Mouse (Mus musculus) erythroblast, embryonic 14.5 days (primary cell): ENCODE measurements around the gene Galnt15. TPM values are rescaled to one million over a fixed set of nuclear protein-coding genes. Genes with fewer than 3 reads are reported as not detected.

ENCODE experiments used
- H3K27me3 ChIP-seq: 2 replicates; pipeline ENCODE4 v1.6.1; 2012; ENCODE audit warnings: inconsistent platforms; ENCODE audit not compliant: control insufficient read depth
- H3K36me3 ChIP-seq: 2 replicates; pipeline ENCODE4 v1.6.1; 2012; ENCODE audit warnings: mild to moderate bottlenecking, inconsistent platforms; ENCODE audit not compliant: control insufficient read depth
- H3K4me1 ChIP-seq: 2 replicates; pipeline ENCODE4 v1.6.1; 2012; ENCODE audit warnings: inconsistent platforms; ENCODE audit not compliant: control insufficient read depth
- H3K4me3 ChIP-seq: replicated peaks from 2 replicates; pipeline ENCODE3; 2012; ENCODE audit warnings: moderate library complexity, mild to moderate bottlenecking, inconsistent platforms
- H3K9me3 ChIP-seq: 2 replicates; pipeline ENCODE4 v1.6.1; 2012; ENCODE audit warnings: low read length, inconsistent platforms, mixed read lengths; ENCODE audit not compliant: control insufficient read depth
- GATA1 ChIP-seq: IDR thresholded peaks from 2 replicates; pipeline ENCODE4 v1.6.1; 2012; ENCODE audit warnings: low read length, inconsistent platforms, mixed read lengths
- TAL1 ChIP-seq: IDR thresholded peaks from 3 replicates; pipeline ENCODE4 v1.6.1; 2012; ENCODE audit warnings: low read length, inconsistent platforms, mixed read lengths
- polyA plus RNA-seq: library from polyadenylated mRNA; stranded (reverse); fragments of >175 nt; gene quantifications from 2 replicates; pipeline ENCODE4 v1.2.3, GENCODE M21; 2012

The Galnt15 gene
- polyA plus RNA-seq, 1 experiment = not detected

- Histone ChIP-seq H3K4me1 (peaks cover 24% of the 10 kb centered on the region), H3K9me3 (no peaks in the 10 kb centered on the region), H3K4me3 (no peak overlapping the region), H3K36me3 (peaks cover 66% of the 10 kb centered on the region), H3K27me3 (no peaks in the 10 kb centered on the region)
- TF ChIP-seq TAL1 = no peak
- no peak for TF ChIP-seq GATA1
Measured at GRCm38 (mm10) chr14:32091124-32091523, 62.3 kb downstream of the Galnt15 start.

- Histone ChIP-seq H3K9me3 (no peaks in the 10 kb centered on the region), H3K36me3 (peaks cover 72% of the 10 kb centered on the region), H3K4me1 (peaks cover 20% of the 10 kb centered on the region), H3K27me3 (no peaks in the 10 kb centered on the region), H3K4me3 (no peak overlapping the region)
- TF ChIP-seq TAL1 = no peak
- TF ChIP-seq GATA1 = no peak
Measured at GRCm38 (mm10) chr14:32091704-32092103, 62.9 kb downstream of the Galnt15 start.

- peaks cover 85% of the 10 kb centered on the region for H3K36me3 ChIP-seq
- no peak overlapping the region for H3K4me3 ChIP-seq
- TF ChIP-seq GATA1 = no peak
- no peak for TF ChIP-seq TAL1
- H3K27me3 ChIP-seq = no peaks in the 10 kb centered on the region
- H3K4me1 ChIP-seq = peaks cover 10% of the 10 kb centered on the region
- no peaks in the 10 kb centered on the region for H3K9me3 ChIP-seq
Measured at GRCm38 (mm10) chr14:32093018-32093417, 64.2 kb downstream of the Galnt15 start.

GRCm38 (mm10) chr14:32093500-32094117 is 64.8 kb downstream of the Galnt15 start:
- Histone ChIP-seq H3K4me3 (no peak overlapping the region), H3K36me3 (peaks cover 89% of the 10 kb centered on the region), H3K4me1 (peaks cover 7% of the 10 kb centered on the region), H3K27me3 (no peaks in the 10 kb centered on the region), H3K9me3 (no peaks in the 10 kb centered on the region)
- TF ChIP-seq GATA1 = no peak
- no peak for TF ChIP-seq TAL1

GRCm38 (mm10) chr14:32095646-32096045 is 66.9 kb downstream of the Galnt15 start:
- Histone ChIP-seq H3K4me3 (no peak overlapping the region), H3K36me3 (peaks cover 99% of the 10 kb centered on the region), H3K9me3 (peaks cover 4% of the 10 kb centered on the region; the same call in 1 of the 2 replicates), H3K4me1 (peaks cover 4% of the 10 kb centered on the region), H3K27me3 (no peaks in the 10 kb centered on the region)
- no peak for TF ChIP-seq GATA1
- TF ChIP-seq TAL1 = no peak

GRCm38 (mm10) chr14:32096740-32097139 is 68.0 kb downstream of the Galnt15 start:
- Histone ChIP-seq H3K4me1 (peaks cover 4% of the 10 kb centered on the region), H3K27me3 (no peaks in the 10 kb centered on the region), H3K36me3 (peaks cover 95% of the 10 kb centered on the region), H3K4me3 (no peak overlapping the region), H3K9me3 (peaks cover 4% of the 10 kb centered on the region; the same call in 1 of the 2 replicates)
- TF ChIP-seq TAL1 (no peak), GATA1 (no peak)

- no peak overlapping the region for H3K4me3 ChIP-seq
- no peaks in the 10 kb centered on the region for H3K27me3 ChIP-seq
- peaks cover 4% of the 10 kb centered on the region; the same call in 1 of the 2 replicates for H3K9me3 ChIP-seq
- TF ChIP-seq TAL1 = no peak
- no peak for TF ChIP-seq GATA1
- peaks cover 4% of the 10 kb centered on the region for H3K4me1 ChIP-seq
- peaks cover 95% of the 10 kb centered on the region for H3K36me3 ChIP-seq
Measured at GRCm38 (mm10) chr14:32097691-32098090, 68.9 kb downstream of the Galnt15 start.

GRCm38 (mm10) chr14:32098951-32099350 is 70.2 kb downstream of the Galnt15 start:
- Histone ChIP-seq H3K36me3 (peaks cover 93% of the 10 kb centered on the region), H3K4me1 (no peaks in the 10 kb centered on the region)
- no peak for TF ChIP-seq TAL1
- TF ChIP-seq GATA1 = no peak

GRCm38 (mm10) chr14:32103556-32103955 is 74.8 kb downstream of the Galnt15 start:
- Histone ChIP-seq H3K4me3 (no peak overlapping the region), H3K4me1 (peaks cover 3% of the 10 kb centered on the region), H3K27me3 (no peaks in the 10 kb centered on the region), H3K36me3 (peaks cover 55% of the 10 kb centered on the region), H3K9me3 (peaks cover 4% of the 10 kb centered on the region; the same call in 1 of the 2 replicates)
- TF ChIP-seq TAL1 (no peak), GATA1 (no peak)

More at GRCm38 (mm10) chr14:32098951-32099350, 70.2 kb downstream of the Galnt15 start:
- Histone ChIP-seq H3K9me3 (peaks cover 4% of the 10 kb centered on the region; the same call in 1 of the 2 replicates), H3K4me3 (no peak overlapping the region), H3K27me3 (no peaks in the 10 kb centered on the region)
